Mouse (Mus musculus) left cerebral cortex, adult 9 months (tissue): ENCODE data around the gene Usp36.

Experiments used
- DNase-seq, 2 experiments: peaks; one replicate each; pipeline ENCODE4 v3.0.0; 2022; ENCODE audit warnings: low spot score in 2 of 2

The Usp36 gene

GRCm38 (mm10) chr11:118248150-118249011 is 41.7 kb downstream of the Usp36 start, which contains the start of gene Cyth1:
Cyth1 (minus strand) TSS chr11:118248592.
- peak; percentile 96 to 99 for DNase-seq

- DNase-seq = peak; percentile 27 to 32
Observed at GRCm38 (mm10) chr11:118247359-118248095, 42.5 kb downstream of the Usp36 start.

DNA sequence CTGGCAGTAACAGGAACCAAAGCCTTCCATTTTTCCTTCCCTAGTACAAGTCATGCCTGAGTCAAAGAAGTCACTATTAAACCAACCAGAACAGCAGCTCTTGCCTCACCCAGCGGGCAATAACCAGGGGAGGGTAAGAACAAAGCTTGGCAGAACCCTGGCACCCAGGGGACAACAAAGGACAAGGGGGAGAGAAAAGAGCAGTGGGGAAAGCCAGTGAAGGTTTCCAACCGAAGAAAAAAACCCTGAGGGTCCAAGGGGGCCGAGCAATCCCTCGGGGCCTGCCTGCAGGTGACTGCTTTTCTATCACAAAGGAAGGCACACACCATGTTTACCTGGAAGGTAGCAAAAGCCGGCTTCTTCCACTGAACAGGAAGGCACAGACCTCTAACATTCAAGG is 43.3 kb downstream of the Usp36 start:
- DNase-seq = no peak

DNA sequence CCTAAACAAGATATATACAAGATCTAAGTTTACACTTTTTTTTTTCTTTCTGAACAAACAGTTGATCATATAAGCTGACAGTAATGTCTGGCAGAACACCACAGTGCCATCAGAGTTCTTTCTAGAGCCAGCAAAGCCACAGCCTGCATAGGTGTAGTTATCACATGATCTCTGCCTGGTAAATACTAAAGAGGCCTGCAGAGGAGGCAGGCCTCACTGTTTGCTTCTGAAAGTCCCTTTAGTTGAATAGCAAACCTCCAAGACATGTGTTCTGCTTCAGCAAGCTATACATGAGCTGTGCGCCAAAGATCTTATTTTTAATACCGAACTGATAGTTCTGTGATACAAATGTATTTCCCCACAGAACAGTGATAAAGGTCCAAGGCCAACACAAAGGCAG is 44.9 kb downstream of the Usp36 start:
- DNase-seq = no peak

DNA sequence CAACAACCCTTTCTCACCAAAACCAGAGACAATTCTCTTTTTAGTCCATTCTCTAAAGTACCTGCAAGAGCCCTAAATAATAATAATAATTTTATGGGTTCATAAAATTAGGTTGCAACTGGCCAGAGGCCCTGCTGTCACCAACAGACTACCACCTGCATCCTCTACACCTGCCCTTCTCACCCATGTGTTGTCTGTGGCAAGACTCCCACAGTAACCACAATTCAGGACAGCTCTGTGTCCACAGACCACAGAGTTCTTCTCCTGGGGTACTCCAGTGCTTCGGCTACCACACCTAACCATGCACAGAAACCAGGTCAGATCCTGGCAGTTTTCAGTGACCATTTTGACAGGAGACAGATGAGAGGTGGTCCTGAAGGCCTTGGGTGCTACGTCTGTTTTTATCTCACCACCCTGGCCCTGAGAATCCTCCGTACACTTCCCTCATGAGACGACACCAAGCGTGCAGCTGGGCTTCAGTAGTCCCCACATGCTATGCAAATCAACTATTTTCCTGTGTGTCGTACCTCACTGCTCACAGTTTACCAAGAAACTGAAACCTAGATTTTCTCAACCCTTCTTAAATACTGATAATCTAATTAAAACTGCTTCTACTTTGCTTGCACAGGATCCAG is 46.3 kb downstream of the Usp36 start:
- no peak for DNase-seq

DNA sequence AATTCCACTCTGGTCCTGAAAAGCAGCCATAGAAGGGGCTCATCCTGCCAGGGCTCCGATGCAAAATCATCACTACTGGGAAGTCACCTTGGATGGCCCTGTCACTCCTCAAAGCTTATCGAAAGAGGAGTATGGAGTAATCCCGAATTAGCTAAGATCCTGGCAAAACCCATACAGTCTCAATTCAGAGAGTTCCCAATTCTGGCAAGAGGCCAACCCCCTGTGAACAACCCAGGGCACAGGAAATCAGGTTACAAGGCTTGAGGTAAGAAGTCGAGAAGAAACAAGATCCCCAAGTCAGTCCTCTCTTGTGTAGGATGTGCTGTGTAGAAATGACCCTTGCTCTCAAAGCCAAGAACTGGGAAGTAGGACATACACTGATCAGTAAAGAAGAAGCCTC is 47.5 kb downstream of the Usp36 start:
- DNase-seq = no peak

DNA sequence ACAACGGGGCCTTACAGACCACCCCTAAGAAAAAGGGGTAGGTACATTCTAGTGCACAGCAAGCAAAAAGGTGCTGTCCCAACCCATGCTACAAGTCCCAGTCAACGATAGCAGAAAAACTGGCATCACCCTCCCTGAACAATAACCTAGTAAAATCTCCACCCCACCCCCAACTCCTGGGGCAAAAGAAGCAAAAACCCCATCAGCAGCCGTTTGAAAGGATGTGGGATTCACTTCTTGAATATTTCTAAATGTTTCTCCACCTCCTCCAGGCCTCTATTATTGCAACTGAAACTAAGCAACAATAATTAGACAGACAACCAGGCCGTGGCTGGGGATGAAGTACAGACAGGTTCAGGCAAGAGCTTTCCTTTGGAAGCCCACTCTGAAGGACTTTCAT is 49.7 kb downstream of the Usp36 start:
- no peak for DNase-seq

DNA sequence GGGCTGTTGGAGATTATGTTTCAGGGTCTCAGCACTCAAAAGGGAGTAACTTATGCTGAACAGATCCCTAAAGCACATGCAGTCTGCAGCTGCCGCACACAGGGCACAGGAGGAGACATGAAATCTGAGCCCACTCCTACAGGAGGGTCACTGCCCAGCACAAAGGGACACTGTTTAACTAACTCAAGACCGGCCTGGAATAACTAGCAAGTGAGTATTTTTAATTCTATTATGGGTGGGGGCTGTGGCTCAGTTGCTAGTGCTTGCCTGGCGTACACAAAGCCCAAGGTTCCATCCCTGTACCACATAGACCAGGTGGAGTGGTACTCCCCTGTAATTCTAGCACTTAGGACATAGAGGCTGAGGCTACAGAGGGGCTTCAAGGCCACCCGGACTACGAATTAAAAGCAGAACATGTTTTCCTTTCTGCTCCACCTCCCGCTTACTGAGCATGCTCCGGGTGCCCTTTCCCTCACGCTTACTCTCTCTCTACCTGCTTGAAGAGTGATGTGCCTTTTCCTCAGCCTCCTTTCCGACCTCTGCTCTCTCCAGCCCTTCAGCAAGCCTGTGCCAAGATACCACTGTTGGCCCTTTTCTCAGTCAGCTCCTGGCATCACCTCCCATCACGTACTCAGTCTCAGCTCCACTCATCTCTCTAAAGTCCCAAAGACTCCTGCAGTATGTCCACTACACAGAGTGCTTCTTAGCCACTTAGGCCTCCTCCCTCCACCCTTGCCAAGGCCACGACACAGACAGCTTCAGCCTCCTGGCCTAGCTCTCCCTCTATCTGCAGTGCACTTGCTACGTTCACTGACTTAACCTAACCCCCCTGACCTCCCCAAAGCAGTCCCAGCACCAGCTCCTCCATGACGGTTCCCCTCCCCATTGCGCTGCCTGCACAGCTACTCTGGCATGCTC is 50.5 kb downstream of the Usp36 start:
- no peak for DNase-seq

GRCm38 (mm10) chr11:118236520-118237190 is 53.4 kb downstream of the Usp36 start:
- DNase-seq = no peak

- DNase-seq = no peak
Observed at GRCm38 (mm10) chr11:118234929-118235328, 55.1 kb downstream of the Usp36 start.

DNA sequence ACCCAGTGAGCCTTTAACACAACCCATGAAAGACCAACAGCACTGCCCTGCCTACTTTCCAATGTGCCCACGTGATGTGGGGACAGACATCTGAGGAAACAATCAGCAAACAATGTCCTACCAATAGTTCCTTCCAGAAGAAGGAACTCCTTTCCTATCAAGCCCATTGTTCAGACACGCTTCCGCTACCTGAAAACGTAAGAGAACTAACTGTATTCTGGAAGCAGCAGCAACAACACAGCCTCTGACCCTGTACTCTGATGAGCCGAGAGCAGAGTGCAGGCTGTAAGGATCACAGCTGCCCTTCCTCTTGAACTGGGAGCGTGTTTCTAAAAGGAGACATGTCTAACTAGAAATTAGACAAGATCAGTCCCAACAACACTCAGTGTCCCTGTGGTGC is 55.5 kb downstream of the Usp36 start:
- DNase-seq = no peak

DNA sequence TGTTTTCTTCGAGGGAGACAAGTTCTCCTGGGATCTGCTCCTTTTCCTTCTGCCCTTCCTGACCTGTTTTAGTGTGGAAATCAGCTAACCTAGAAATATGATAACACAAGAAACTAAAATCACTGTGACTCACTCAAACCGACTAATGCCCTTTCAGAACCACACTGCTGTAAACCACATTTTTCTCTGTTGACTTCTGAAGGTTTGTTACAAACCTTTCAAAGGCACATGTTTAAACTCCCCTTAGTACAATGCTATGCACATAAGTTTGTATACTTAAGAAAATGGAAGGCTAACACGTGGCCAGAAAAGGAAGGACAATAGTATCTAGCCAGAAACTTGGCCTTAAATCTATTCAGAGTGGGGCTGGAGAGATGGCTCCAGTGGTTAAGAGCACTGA is 56.1 kb downstream of the Usp36 start:
- no peak for DNase-seq

DNA sequence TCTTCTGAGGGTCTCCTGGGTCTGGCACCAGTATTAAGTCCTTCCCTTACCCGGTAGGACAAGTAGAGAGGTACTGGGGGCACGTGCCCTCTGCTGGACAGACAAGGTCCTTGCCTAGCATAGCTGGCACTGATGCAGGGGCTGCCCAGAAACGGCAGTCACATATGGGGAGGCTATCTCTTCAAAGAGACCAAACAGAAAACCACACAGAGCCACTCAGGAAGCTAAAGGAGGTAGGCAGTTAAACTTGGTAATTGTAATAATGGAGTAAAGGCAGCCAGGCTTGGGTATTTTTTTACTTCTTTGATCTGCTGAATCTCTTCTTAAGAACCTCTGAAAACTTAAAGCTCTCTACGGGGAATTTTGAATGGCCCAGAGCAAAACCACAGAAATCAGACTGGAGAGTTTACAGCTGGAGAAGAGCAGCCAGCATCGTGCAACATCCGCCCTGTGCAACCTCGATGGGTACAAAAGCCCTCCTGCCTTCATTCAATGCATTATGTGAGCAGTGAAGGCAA is 57.7 kb downstream of the Usp36 start:
- no peak for DNase-seq

- no peak for DNase-seq
Observed at GRCm38 (mm10) chr11:118229941-118230340, 60.1 kb downstream of the Usp36 start.

GRCm38 (mm10) chr11:118227650-118228049 is 62.4 kb downstream of the Usp36 start:
- no peak for DNase-seq

GRCm38 (mm10) chr11:118226850-118227249 is 63.2 kb downstream of the Usp36 start:
- DNase-seq = no peak

DNA sequence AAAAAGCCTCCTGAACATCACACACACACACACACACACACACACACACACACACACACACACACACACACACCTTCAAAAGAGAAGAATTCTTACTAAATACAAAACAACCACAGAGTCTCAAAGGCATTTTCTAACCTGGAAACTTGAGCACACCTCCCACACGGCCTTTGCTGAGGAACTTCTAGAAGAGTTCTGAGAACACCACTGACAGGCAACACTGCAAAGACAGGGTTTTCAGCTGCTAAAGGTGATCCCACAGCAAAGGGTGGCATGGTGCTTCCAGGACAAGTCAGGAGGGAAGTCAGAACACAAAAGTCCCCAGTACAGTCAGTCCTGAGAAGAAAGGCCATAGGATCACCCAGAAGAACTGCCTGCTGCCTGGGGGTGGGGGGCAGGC is 64.2 kb downstream of the Usp36 start:
- DNase-seq = no peak

GRCm38 (mm10) chr11:118225056-118225836 is 64.8 kb downstream of the Usp36 start:
- DNase-seq = no peak

DNA sequence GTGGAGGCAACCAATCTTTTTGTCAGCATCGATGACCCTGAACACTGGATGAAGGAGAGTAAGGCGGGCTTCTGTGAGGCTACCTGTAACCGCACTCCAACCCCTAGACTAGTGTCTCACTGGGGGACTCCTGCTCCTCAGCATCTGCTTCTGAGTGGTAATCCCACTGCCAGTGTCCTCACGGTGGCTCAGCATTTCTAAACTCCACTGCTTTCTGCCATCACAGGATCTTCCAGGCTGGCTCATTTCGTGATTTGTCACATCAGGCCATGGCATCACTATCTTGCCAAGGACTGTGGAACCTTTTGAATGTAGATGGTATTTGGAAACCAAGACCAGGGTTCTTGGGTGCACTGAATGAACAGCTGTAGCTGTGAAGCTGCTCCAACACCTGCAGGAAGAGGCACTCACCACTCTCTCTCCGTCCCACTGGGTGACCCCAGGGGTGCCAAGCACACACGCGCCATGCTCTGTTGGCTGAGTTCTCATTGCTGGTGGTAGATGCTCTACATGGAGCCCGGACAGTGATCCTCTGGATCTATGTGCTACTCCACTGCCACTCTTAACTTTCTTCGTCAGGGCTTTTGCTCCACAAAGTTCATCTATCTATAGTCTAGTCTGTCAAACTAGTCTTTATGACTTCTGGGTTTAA is 66.5 kb downstream of the Usp36 start:
- DNase-seq = no peak
